Mouse (Mus musculus) right cerebral cortex, postnatal 36 days (tissue): Measurements from ENCODE around the gene Gm9817.
"Not testable (repeated sequence)": the region's sequence is repeated elsewhere in the genome, so short reads cannot be mapped to it uniquely, and the experiment has no call there.

Experiments
- DNase-seq, 2 experiments: peaks; one replicate each; pipeline ENCODE4 v3.0.0; 2022; ENCODE audit warnings: low spot score in 2 of 2, mixed read lengths in 1 of 2

Gm9817 gene

DNA sequence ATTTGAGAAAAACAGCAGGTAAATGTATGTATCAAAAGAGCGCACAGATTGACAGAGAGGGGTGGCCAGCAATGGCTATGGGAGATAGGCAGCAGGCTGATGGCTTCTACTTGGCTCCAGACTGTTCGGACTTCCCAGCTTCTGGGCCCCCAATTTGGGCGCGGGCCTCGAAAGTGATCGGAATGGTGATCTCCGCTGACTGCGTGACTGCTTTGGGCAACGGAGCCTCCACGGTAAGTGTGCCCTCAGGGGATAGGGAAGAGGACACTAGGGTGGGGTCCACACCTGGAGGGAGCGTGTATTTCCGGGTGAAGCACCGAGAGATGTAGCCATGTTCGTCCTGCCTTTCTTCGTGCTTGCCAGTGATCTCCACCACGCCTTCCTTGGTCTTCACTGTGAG is at the start of gene Gm9817:
Gene Gm9817 (plus strand): TSS at position 301 of the 400 bp plus-strand sequence.
- not testable (repeated sequence) for DNase-seq

DNA sequence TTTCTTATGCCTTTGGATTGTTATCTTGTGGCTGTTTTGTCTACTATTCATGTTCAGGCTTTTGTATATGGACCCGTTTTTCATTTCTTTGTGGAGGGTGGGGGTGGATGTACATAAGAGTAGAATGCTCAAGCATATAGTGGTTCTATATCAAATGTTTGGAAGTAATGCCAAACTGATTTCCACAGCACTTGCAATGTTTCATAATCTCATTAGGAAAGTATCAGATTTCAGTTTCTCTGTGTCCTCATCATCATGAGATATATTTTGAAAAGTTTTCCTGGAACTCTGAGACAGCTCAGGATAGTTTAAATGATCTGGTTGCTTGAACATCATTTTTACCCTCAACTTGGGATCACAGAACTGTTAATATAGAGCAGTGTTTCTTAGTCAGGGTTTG is 48.7 kb upstream of the Gm9817 start:
- DNase-seq: no peak

DNA sequence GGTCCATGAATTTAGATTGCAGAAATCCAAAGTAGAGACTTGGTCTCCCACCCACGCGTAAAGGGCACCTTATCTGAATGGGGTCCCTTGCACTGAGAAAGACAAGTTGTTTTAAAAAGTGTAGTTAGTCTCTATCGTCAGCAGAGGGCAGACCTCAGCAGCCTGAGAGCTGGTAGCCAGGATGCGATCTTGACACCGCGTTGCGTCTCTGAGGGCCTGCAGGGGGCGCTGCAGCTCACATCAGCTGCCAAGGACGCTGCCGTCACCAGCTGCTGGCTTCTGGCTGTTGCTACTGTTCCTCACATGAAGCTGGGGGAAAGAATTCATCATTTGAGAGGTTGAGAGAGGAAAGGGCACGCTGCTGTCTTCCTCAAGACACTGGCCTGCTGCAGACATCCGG is 47.7 kb upstream of the Gm9817 start:
- peak; percentile 77 to 83 for DNase-seq

DNA sequence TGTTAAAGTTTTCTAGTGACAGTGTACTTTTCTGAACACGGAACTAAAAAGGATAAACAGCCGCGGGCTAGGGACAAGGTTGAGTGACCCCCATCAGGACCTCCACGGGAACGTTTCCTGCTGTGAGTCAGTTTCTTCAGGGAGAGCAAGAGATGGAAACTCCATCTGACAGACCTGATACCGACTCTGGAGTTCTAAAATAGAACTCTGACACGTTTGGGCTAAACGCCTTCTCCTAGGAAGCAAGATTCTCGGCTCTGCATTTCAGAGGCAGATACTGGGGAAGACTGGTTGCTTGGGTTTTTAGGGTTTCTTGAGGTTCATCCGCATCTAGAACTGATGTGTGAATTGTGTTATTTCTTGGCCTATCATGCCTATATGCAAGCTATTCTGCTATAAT is 47.2 kb upstream of the Gm9817 start:
- DNase-seq: no peak

DNA sequence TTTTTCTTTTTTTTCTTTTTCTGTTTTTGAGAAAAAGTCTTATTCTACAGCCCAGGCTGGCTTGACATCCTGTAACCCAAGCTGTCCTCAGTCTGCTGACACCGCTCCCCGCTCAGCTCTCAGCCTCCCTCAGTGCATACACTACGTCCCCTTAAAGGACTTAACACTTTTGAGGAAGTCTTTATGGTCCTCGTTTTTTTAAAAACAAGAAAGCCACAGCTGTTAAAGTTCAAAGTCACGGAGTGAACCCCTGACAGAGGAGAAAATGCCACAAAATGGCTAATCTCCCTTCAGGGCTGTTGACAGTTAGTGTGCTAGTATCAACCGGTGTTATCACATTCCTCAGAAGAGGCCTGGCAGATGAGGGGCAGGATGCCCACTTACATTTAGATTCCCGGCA is 46.7 kb upstream of the Gm9817 start:
- no peak for DNase-seq

DNA sequence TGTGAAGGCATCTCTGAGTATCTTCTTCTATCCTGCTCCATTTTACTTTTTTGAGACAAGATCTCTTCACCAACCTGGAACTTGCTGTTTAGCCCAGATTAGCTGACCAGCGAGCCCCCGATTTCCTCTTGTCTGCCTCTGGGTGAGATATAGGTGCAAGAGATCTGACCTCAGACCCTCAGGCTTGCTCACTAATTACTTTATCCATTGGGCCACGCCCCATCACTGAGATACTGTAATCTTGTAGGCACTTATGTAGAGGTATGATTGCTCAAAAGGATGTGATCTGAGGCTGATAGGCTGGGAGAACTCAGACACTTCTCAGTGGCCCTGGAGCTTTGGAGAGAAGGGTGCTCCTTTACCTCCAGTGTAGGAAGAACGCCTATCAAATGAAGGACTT is 46.0 kb upstream of the Gm9817 start:
- no peak for DNase-seq

DNA sequence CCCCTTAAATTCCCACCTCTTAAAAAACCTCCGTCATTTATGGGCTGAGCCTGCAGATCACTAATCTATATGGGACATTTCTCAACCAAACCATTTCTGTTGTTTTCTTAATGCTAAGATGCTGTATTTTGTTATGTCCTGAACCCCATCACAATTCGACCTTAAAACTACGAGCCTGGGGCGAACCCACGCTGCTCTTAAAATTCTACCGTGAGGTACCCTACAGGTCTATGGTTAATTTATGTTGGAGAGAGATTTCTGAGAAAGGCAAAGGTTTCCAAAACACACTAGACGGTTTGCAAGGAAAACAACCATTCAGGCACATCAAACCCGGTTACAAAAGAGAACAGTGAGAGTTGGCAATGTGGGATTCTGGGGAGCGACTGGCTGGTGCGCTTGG is 45.1 kb upstream of the Gm9817 start:
- DNase-seq: no peak

DNA sequence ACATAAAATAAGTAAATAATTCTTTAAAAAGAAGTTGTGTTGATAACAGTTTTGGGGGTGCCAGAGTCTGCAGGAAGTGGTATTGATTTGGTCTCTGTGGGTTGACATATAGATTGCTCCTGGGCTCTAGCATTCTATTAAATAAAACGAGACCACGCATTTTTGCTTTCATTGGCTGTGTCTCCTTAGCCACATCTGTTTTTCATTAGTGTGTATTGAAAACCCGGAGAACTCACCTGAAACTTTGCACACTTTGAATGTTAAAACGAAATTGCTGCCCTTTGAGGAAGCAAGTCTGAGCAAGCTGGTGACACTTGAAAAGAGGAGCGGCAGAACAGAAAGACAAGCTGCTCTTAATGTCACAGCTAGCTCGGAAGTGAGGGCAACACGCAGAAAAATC is 43.7 kb upstream of the Gm9817 start:
- no peak for DNase-seq

DNA sequence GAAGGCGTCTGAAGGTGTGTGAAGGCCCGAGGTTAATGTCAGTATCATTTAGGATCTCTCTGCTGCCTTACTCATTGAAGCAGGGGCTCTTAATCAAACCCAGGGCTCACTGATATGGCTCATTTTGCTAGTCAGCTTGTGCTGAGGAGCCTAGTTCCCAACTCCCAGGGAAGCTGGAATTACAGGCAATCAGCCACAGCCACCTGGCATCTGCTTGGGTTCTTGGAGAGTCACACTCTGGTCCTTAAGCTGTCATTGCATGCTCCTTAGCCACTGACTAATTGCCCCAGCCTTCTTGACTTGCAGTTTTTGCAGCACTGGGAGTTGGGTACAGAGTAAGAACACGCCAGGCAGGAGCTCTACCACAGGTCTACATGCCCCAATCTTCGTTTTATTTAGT is 42.1 kb upstream of the Gm9817 start:
- DNase-seq: no peak

DNA sequence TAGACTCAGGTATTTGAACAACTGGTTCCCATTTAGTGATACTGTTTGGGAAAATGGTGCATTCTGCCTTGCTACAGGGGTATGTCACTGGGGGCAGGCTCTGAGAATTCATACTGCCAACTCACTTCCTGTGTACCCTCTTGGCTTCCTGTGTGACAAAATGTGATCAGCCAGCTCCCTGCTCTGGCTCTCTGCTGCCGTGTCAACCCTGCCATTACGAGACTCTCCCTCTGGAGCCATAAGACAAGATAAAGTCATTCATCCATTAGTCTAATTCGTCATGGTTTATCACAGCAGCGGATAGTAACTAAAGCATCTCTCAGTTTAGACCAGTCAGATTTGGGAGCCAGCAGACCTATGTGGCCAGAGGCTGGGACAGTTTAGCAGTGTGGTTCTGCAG is 38.3 kb upstream of the Gm9817 start:
- DNase-seq: no peak

DNA sequence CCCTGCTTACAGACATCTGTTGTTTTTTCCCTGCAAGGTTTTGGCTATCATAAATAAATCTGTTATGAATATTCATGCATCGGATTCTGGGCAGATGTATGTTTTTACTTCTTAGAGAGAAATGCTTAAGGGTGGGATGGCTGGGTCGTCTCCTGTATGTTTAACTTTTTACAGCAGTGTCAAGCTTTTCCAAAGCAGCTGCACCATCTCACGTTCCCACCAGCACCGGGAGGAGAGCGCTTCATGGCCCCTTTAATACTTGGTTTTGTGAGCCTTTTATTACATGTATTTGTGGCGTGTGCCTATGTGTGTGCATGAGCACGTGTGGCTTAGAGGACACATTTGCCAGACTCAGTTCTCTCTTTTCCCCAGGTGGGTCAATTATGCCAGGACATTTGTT is 37.8 kb upstream of the Gm9817 start:
- DNase-seq: no peak

DNA sequence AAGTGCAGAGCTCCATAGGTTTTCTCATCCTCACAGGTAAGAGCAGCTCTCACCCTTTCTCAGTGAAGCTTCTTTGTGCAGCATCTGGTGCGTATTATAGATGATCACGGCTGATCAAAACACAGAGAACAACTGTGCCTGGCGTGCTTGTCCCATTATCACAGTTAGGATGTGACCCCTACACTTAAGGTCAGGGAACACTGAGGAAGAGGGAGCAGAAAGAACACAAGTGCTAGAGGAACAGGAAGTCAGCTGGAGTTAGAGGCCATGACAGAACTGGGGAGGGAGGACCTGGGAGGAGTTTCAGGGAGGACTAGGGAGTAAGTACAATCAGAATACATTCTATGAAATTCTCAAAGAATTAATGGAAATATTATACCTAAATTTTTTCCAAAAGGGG is 35.0 kb upstream of the Gm9817 start:
- no peak for DNase-seq

DNA sequence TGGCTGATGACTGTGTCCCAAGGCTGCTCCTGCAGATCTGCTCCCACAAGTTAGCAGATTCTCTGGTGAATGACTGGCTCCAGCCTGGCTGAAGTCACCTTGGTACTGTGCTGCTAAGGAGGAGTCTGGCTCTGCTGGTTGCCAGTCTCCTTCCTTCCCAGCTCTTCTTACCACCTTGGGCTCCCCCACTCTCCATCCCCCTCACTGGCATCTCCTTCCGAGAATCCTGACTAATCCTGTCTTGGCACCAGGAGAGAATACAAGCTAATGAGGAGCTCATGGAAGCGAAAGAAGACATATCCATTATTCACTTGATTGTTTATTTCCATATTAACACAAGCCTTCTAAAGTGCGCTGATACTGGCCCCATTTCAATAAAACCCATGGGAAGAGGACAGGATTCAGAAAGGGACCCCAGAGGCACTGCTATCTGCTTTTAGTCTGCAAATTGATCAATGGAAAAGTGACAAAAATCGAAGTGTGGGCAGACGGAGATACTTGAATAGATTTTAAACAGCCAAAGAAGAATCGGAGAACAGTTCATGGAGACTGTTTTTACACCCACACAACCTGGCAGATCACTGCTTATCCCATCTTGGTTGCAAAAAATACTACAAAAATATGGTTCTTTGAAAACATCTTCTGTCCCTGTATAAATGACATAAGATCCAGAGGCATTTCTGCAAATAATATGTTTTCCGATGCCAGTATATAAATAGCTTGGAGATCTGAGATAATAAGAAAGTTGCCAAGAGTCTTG is 29.1 kb upstream of the Gm9817 start:
- DNase-seq: peak; percentile 25 to 28

DNA sequence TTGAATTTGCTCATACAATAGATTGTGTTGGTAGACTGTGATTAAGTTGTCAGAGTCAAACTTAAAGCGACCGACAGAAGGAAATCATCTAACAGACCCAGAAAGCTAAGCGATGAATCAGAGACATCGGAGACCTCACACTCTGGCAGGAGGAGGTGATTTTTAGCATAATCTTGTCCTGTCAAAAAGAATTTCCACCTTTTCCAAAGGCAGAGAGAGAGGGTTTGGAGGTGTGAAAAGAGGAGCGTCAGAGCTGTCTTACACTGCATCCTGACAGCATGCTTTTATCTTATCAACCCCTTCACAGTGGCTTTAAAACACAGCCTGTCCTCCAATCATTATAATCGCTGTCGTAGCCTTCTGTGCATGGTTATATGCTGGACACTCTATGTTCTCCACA is 25.7 kb upstream of the Gm9817 start:
- no peak for DNase-seq

DNA sequence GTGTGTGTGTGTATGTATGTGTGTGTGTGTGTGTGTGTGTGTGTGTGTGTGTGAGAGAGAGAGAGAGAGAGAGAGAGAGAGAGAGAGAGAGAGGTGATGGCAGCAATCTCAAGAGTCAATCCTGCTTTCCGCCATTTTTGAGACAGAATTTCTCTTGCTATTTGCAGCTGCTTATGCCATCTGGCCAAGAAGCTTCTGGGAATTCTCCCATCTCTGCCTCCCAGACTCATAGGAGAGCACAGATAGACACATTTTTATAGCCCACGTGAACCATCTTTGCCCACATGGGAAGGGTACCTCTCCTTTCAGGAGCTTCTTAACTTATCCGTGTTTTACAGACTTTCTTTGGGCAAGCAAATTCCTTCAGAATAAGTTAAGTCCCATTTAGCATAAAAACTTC is 24.6 kb upstream of the Gm9817 start:
- DNase-seq: no peak

DNA sequence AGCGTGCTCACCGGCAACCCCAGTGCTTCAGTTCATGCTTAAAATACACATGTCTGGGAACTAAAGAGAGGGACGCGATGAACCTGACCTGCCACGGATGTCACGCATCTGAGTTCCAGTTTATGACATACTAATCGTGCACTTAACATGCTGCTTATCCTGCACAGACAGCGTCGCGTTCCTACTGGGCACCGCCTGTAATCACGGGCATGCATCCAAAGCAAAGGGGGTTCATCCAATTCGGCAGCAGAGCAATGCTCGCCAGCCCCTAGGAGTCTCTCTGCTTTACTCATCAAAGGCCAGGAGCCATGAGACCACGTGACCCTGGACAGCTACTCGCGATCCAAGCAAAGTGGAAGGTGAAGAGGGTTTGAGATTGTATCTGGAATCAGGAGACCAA is 19.3 kb upstream of the Gm9817 start:
- DNase-seq: no peak

DNA sequence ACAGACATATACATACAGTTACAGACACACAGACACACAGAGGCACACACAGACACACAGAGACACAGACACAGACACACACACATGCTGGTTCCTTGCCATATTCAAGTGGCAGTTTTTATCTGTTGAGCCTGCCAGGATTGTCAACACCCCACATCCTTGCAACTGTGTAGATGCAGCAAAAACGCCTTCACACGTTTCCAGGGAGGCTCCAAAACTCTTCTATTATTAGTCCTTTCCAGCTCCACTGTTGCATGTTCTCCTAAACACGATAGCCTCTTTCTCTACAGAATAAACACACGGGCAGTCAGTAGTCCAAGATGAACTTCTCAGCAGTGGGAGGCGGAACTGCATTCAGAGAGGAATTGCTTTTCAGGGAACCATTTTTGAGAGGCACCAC is 15.3 kb upstream of the Gm9817 start:
- no peak for DNase-seq

DNA sequence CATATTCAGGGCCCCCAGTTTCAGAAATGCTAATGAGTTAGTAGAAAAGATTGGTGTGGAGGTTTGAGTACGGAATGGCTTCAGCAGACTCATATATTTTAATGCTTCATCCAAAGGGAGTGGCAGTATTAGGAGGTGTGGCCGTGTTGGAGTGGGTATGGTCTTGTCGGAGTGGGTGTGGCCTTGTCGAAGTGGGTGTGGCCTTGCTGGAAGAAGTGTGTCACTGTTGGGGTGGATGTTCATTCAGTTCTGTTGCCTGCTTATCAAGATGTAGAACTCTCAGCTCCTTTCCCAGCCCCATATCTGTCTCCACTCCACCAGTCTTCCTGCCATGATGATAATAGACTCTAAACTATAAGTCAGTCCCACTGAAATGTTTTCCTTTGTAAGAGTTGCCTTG is 13.5 kb upstream of the Gm9817 start:
- DNase-seq: no peak

DNA sequence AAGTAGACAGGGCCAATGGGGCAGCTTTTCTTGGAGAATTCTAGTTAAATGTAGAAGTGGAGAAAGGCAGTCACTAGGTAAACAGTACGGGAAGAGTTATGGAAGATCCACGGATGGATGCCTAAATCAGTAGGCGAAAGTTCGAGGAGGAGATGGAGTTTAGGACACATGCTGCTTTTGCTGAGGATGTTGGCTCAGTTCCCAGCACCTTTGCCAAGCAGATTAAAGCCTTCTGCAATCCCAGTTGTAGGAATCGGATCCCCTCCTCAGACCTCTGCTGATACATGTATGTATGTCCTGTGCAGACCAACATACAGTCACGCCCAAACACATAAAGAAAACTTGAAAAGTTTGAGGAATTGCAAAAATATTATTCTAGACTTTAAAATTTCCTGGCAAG is 8.1 kb upstream of the Gm9817 start:
- no peak for DNase-seq

DNA sequence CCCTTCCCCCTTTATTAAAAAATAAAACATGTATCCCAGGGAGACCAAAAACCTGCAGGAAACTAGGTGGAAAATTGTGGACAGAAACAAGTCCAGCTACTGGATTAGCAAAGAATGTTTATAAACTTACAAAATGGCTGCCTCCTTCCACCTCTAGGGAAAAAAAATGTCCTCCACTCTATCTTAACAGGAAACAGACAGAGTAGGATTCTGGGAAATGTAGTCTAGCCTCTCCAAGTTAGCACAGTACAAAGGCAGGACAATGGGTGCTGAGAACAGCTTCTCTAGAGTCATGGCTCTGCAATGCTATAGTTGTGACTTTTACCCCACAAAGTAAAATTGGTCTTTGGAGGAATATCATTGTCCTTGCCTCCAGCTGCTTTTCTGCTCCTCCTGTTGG is 3.5 kb upstream of the Gm9817 start:
- no peak for DNase-seq

DNA sequence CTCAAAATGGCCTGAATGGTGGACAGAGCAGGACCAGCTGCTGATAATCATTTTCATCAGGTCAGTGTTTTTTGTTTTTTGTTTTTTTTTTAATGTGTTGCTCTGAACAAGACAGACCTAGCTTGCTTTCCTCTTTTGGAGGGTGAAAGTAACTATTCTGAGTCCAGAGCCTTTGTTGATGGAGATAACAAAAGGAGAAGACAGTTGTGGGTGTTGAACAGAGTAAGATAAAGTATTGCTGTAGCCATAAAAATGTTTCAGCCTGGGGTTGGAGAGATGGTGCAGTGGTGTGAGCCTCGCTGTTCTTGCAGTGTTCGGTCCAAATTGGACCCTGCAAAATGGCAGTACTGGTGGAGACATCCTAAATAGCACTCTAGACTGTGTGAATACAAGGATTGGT is 2.8 kb upstream of the Gm9817 start:
- no peak for DNase-seq

DNA sequence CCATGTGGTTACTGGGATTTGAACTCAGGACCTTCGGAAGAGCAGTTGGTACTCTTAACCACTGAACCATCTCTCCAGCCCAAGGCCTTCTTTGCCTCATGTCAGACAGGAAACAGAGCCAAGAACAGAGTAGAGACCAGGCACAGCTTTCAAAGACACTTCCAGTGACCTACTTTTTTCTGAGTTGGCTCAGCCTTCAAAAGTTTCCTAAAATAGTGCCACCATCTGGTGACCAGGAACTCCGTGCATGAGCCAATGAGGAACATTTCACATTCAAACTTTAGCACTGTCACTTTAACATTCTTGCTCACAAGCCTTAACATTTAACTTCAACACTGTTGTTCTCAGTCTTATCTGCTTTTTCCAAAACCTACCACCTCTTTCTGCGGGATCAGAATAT is 2.3 kb downstream of the Gm9817 start:
- peak in 1 of 2 experiments; percentile 14 for DNase-seq

DNA sequence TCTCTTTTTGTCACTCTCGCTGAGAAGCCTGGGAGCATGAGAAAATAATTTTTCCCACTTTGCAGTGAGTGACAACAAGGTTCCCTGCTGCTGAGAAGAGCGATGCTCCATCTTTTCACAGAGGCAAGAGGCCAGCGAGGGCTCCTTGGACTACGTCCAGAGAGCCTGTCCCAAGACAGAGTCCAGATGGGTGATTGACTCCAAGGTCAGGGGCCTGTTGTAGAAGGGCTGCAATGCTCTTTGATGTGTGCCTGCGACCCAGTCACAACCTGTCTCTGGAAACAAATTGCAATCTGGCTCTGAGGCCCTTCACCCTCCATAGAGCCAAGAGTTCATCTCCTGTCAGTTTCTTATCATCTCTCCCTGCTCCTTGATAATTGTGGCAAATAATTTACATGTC is 5.2 kb downstream of the Gm9817 start:
- DNase-seq: no peak

DNA sequence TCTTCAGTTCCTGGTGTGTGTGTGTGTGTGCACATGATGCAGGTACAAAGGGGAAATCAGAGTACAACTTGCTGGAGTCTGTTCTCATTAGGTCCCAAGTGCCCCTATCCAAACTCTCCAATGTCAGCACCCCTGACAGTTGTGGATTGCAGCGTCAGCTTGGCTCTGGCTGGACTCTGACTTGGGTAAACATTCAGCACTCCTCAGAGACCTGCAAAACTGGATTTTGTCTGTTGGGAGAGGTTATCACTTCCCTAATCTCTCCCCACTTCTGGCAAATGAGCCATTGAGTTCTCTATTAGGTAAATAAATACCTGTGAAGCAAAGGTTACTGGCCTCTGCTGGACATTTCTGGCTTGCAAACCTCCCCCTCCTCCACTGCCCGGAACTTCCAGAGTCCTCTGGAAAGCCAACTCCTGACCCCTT is 10.3 kb downstream of the Gm9817 start:
- DNase-seq: no peak
